14 mouse cellular contexts compared by ENCODE assay signal in the genomic region with DNA sequence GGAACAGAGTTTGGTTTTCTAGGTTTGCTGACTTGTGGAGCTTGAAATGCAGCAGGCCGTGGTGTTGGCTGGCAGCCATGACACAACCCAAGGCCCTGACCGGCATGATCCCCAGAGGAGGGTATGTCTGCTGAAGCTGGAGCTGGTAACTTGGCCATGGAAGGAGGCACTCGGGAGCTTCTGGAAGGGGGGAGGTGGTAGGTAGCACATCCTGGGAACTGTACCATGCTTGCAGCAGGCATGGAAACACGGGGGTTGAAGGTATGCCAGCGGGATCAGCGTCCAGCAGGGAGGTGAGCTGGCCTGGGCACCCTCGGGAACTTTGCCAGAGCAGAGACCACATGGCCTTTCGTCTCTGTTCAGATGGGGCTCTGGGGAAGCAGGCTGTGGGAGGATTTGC. TPM values are rescaled to one million over a fixed set of nuclear protein-coding genes. Genes with fewer than 3 reads are reported as not detected.
DNase-seq lines count a peak whose midpoint lies in the region; ATAC-seq lines count a peak whose summit lies in the region.
"Had no signal": no experiment of that assay in that cellular context is flagged by ENCODE, and none has a peak within 500 bp of the region (broad histone marks: within the 10 kb centered on the region; RNA-seq: fewer than 3 reads in every experiment).

No protein-coding gene starts in this region.

- no peak overlapping the region for H3K4me2 ChIP-seq in liver, embryonic 12.5 days
- H3K4me2 ChIP-seq: liver, embryonic 13.5 days had no signal

- peaks cover 6% of the 10 kb centered on the region; the same call in 1 of the 2 replicates for H3K9me3 ChIP-seq in liver, embryonic 12.5 days (replicated peaks)

- no peak overlapping the region for H3K9ac ChIP-seq in liver, embryonic 12.5 days
- H3K9ac ChIP-seq: liver, embryonic 13.5 days had no signal

- 66% methylated on average over 8 of the region's 8 CpGs for WGBS in liver, embryonic 12.5 days (ENCODE audit: insufficient replicate concordance)

- H3K27ac ChIP-seq in liver, embryonic 12.5 days: no peak overlapping the region
- H3K27ac ChIP-seq: hindbrain, postnatal 0 days; liver, embryonic 13.5 days; midbrain, embryonic 10.5 days had no signal

- H3K4me1 ChIP-seq in liver, embryonic 12.5 days: no peaks in the 10 kb centered on the region
- H3K4me1 ChIP-seq: liver, embryonic 13.5 days had no signal

- H3K4me3 ChIP-seq in liver, embryonic 12.5 days: no peak overlapping the region
- H3K4me3 ChIP-seq: liver, embryonic 13.5 days; midbrain, embryonic 10.5 days had no signal

- no peaks in the 10 kb centered on the region for H3K36me3 ChIP-seq in liver, embryonic 12.5 days
- H3K36me3 ChIP-seq: liver, embryonic 13.5 days; midbrain, embryonic 10.5 days had no signal

- no peak for ATAC-seq in liver, embryonic 12.5 days
- ATAC-seq: hindbrain, postnatal 0 days had no signal

- H3K27me3 ChIP-seq in liver, embryonic 12.5 days (replicated peaks): peaks cover 3% of the 10 kb centered on the region; the same call in 1 of the 2 replicates
- H3K27me3 ChIP-seq: liver, embryonic 13.5 days had no signal

- peak; percentile 21 for DNase-seq in adrenal gland, adult 2 months
- no peak for DNase-seq in adrenal gland, postnatal 4 days (ENCODE audit: low spot score in 2 of 2)
- DNase-seq in ovary, adult 18-20 months (ENCODE audit: low spot score): peak; percentile 31
- DNase-seq in ovary, postnatal 10 days (ENCODE audit: low spot score): no peak
- DNase-seq in heart, postnatal 4 days: peak; percentile 70
- DNase-seq in gastrocnemius, adult 8-10 months (ENCODE audit: low spot score in 2 of 2): no peak
- no peak for DNase-seq in urinary bladder, adult 18-20 months (ENCODE audit: low spot score in 2 of 2)
- DNase-seq: cerebellum, postnatal 36 days; gastrocnemius, postnatal 25 days; liver, embryonic 13.5 days; lung, postnatal 14 days had no signal

RNA-seq across cellular contexts. Expression of gene Scn5a, which starts 55.5 kb away (rescaled TPM):
- total RNA-seq in adrenal gland, adult 2 months (2021): under 1 TPM; 0.06 to 0.10 TPM
- polyA plus RNA-seq in adrenal gland, adult 2 months (2012; rRNA removed): 0.19 and 0.63 TPM in 2 replicates
- under 1 TPM; 0.25 to 0.36 TPM for total RNA-seq in adrenal gland, postnatal 4 days (2021)
- 100 to 1,000 TPM; 120 to 122 TPM for total RNA-seq in heart, postnatal 4 days (2021)
- polyA plus RNA-seq in liver, embryonic 12.5 days (2016; fragmentation: Nextera tagmentation; extraction: Ambion mirVana): 0.02 and 0.10 TPM in 2 replicates
- under 1 TPM; 0.05 to 0.17 (median 0.15) TPM for total RNA-seq in gastrocnemius, adult 8-10 months (2022)

Comparison
In these comparisons a context has a peak if more than half of its experiments do, and no peak if none do; other contexts are left out.
1. DNase-seq: peak in adrenal gland, adult 2 months (single experiment), ovary, adult 18-20 months (single experiment) and heart, postnatal 4 days (single experiment); none in adrenal gland, postnatal 4 days (0 of 2), ovary, postnatal 10 days (single experiment), gastrocnemius, adult 8-10 months (0 of 2) and urinary bladder, adult 18-20 months (0 of 2).
2. RNA of gene Scn5a, which starts 55.5 kb away (total RNA-seq): 120 to 122 TPM in heart, postnatal 4 days; 0.25 to 0.36 TPM in adrenal gland, postnatal 4 days, 0.05 to 0.17 TPM in gastrocnemius, adult 8-10 months and 0.06 to 0.10 TPM in adrenal gland, adult 2 months; every median in the first group is over 10 times any median in the second.